Mouse (Mus musculus): ENCODE measurements around the gene 4931406P16Rik.
A peak's percentile ranks its signal among the peaks of the same experiment; 100 is the strongest.

4931406P16Rik gene

DNA sequence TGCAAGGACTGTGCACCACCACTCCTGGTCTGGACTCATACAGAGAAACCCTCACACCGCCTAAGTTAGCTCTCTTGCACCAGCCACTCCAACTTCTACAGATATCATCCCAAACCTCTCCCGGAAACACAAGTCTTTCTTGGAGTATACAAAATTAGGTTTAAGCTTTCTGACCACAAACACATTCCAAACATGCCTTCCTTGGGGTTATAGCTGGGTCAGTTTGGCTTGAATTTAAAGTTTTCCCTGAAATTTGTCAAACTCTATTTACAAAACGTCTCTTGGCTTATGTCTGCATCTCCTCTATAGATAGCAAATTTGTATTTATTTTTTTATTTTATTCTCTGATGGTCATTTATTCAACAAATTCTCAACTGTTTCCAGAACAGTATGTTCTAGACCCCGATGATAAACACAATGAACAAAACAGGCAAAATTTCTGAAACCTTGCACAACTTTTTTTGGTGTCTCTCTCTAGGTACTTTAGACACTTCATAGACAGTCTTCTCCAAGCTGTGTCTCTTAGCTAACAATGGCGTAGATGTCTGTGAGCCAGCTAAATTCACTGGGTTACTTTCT, 4.1 kb downstream of the 4931406P16Rik start:
- DNase-seq (ENCODE audit: low spot score) = no peak

GRCm38 (mm10) chr7:34308586-34308985, 4.8 kb downstream of the 4931406P16Rik start:
- no peak for DNase-seq (ENCODE audit: low spot score)

- DNase-seq (ENCODE audit: low spot score) = no peak
Observed at GRCm38 (mm10) chr7:34305454-34305853, 7.9 kb downstream of the 4931406P16Rik start.

DNA sequence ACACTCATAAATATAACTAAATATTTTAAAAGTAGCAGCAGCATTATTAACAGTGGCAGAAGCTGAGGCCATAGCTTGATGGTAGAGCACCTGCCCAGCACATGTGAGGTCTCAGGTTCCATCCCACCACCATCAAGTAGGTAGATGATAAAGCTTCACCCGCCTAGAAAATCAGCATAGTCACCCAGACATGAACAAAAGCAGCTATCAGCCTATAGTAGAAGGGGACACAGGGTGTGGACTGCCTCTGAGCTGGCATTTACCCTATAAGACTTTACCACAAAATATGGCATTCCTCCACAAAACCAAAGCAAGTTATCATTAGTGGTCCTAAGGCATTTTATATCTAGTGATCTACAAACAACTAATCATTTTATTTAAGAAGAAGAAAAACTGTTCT, 10.7 kb downstream of the 4931406P16Rik start:
- DNase-seq (ENCODE audit: low spot score) = no peak

DNA sequence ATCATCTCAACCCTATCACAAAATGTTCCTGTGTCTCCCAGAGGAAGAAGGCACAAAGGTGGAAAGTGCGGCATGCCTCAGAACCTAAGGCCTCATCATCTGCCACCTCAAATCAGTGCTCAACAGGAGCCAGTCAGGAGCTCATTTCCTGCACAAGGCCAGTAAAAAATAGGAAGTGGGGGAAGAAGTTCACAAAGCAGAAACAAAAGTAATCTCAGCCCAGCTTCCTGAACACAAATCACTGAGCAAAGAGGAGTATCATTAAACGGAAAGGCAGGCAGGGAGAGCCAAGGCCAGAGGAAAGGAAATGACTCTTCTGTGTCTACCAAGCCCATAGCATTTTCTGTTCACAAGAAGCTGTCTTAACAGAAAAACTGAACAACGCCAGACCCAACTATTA, 11.4 kb downstream of the 4931406P16Rik start:
- DNase-seq (ENCODE audit: low spot score) = no peak

DNA sequence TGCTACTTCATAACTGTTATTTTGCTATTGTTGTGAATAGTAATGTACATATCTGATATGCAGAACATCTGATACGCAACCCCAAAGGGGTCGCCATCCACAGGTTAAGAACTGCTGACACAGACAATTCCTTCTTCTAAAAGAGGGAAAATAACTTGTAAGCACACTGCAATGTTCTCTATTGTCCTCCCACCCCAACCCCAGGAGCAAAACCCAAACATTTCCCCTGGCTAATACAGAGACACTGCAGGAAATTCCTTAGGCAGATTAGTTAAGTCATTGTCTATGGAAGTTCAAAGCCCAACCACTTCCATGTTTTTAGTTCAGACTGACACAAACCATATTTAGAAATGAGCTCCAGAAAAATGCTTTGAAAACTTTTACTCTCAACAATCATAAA, 14.5 kb downstream of the 4931406P16Rik start:
- DNase-seq (ENCODE audit: low spot score) = no peak

DNA sequence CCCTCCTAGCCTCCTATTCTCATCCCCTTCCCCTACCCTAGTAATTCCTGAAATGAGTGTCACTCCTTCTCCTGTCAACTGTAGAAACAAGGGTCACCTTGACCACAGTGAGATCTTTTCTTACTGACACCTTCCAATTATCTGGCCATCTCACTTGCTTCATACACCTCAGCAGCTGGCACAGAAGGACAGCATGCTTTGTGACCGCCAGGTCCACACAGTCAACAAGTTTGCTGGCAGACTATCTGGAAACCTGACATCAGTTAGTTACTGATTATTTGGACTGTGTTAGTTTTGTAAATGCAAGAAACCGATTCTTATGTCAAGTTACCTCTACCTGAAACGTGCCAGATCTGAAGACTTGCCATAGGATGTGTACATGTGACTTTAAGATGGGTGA, 17.2 kb downstream of the 4931406P16Rik start:
- DNase-seq (ENCODE audit: low spot score) = no peak

DNA sequence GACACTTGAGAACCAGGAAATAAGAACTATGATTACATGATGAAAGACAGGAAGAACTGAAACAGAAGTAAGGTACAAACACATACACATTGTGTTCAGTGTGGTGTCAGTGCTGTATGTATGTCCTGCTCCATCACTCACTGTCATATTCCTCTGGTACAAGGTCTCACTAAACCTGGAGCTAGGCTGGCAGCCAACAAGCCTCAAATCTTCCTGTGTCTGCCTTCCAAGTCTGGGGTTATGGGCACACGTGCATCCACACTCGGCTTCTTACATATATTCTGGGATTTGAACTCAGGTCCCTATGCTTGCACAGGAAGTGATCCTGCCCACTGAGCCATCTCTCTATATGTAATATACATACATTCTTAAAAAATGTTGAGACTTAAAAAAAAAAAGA, 20.7 kb downstream of the 4931406P16Rik start:
- no peak for DNase-seq (ENCODE audit: low spot score)

DNA sequence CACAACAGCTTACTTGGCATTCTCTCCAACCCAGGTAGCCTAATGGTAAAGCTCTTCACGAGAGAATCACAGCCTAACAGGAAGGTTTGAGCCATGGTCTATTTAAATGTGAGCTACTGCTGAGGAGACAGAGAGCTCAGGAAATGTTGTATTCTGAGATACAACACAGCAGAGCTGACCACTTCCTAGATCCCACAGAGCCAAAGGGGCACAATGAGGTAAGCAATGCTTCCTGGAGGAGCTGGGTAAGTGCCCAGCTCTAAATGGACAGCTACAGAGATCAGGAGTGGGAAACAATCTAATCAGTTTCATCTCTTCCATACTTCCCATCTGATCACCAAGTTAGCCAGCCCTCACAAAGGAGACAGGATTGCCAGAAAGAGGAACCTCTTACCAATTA, 22.1 kb downstream of the 4931406P16Rik start:
- DNase-seq (ENCODE audit: low spot score) = no peak

DNA sequence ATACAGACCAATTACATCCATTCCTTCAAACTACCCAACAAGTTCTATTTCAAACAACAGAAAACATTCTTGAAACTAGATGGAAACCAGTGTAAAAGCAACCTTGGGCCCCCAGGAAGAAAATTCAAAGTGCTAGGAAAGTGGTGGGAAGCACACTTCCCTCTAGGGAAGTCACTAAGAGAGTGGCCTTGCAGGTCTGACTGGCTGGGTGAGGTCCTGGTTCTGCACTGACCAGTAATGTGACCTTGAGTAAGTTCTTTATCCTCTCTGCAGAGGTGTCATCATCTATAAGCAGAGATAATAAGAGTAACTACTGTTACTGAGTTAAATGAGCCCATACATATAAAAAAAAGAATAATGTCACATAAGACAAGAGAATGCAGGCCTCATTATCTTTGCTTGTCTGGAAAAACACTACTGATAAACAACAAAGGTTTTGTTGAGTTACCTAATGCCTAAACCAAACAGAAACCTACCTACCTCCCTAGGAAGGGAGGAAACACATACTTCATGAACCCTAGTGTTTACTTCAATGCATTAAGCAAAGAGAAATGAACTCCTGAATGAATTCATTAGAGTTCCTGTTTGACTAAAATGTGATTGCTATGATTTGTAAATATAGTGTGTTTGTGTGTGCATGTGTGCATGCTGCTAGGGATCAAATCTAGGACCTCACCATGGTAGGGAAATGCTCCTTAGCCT, 22.8 kb downstream of the 4931406P16Rik start:
- DNase-seq (ENCODE audit: low spot score) = no peak

GRCm38 (mm10) chr7:34277656-34278055, 35.7 kb downstream of the 4931406P16Rik start:
- no peak for DNase-seq (ENCODE audit: low spot score)

DNA sequence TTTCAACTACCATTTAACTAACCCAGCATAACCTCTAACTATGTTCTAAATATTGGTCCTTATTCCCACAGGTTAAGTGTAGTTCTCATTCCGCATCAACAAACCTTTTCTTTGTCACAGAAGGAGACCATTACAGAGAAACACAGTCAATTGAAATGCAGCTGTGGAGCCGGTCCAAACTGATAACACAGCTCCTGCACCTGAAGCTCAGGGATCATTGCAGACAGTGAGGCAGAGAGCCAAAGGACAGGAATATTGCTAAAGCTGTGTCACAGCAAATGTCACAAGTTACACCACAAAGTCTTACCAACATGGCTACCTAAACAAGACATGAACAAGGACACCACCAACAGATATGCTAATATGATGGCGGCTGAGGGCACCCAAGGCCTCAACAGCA, 37.3 kb downstream of the 4931406P16Rik start:
- no peak for DNase-seq (ENCODE audit: low spot score)

GRCm38 (mm10) chr7:34272465-34272864, 40.9 kb downstream of the 4931406P16Rik start:
- DNase-seq (ENCODE audit: low spot score) = no peak

DNA sequence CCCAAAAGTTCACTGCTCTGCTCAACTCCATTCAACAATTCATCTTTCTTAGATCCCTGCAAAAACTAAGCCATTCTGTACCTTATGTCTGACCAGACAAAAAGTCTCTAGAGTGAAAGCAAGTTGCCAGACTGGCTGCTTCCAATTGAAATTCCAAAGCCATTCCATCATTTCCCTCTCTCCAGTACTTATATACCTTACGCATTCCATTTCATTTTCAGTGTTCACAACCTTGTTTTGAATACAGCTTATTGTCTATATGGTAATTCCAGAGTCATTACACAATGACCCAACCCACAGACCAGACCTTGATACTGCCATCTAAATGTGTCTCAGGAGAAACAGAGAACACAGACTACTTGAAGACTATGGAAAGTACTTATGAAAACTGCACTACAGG, 44.9 kb downstream of the 4931406P16Rik start:
- no peak for DNase-seq (ENCODE audit: low spot score)

DNA sequence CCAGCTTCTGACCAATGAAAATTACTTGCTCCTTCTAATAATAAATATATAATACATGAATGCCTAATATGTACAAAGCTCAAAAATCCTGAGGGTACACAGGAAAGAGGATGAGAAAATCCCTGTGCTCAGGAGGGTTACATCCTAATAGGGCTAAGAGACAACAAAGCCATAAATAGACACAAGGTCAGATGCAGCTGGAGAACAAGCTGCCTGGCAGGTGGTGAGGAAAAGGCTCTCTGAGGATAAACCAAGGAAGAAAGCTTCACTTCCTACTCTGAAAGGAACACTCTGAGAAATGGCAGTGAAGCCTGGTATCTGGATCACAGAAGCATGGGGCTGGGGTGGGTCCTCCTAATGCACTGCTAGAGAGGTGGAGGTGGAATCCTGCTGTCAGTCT, 46.9 kb downstream of the 4931406P16Rik start:
- no peak for DNase-seq (ENCODE audit: low spot score)

- peak; percentile 44 for DNase-seq (ENCODE audit: low spot score)
Observed at GRCm38 (mm10) chr7:34265876-34266346, 47.4 kb downstream of the 4931406P16Rik start.

GRCm38 (mm10) chr7:34263437-34263836, 49.9 kb downstream of the 4931406P16Rik start:
- no peak for DNase-seq (ENCODE audit: low spot score)

- DNase-seq (ENCODE audit: low spot score) = no peak
Observed at GRCm38 (mm10) chr7:34258407-34258806, 54.9 kb downstream of the 4931406P16Rik start.

DNA sequence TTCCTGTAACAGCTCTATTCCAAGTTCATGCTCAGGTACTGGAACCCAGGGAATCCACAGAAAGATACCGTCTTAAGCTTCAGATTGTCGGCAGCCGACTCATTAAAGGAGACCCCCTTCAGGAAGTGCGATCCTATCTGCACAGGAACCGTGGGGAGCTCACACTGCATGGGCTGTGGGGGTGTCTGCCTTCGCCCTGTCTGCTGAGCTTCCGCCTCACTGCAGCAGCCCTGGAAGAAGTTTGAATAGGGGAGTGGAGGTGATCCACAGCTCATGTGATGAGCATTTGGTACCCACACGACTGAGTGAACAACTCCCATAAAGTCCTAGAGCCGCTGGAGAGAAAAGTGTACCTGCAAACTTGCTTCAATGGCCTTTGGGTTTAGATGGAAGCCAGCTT, 56.1 kb downstream of the 4931406P16Rik start:
- no peak for DNase-seq (ENCODE audit: low spot score)

DNA sequence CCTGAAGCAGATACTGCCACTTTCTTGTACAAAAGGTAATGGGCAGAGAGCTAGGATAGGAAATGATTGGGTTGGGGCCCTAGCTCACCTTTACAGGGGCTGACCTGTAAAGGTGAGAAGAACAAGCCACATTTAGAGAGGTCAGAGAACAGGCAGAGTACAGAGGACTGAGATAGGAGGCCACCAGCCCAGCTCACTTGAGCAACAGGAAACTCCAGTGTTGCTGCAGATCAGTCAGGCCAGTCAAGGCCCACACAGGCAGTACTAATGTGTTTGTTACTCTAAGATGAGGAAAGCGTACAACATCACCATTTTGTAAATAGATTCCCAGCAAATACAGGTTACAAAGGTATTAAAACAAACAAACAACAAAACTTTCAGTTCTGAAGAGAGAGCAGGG, 57.4 kb downstream of the 4931406P16Rik start:
- no peak for DNase-seq (ENCODE audit: low spot score)

GRCm38 (mm10) chr7:34255137-34255536, 58.2 kb downstream of the 4931406P16Rik start:
- DNase-seq (ENCODE audit: low spot score) = no peak

DNA sequence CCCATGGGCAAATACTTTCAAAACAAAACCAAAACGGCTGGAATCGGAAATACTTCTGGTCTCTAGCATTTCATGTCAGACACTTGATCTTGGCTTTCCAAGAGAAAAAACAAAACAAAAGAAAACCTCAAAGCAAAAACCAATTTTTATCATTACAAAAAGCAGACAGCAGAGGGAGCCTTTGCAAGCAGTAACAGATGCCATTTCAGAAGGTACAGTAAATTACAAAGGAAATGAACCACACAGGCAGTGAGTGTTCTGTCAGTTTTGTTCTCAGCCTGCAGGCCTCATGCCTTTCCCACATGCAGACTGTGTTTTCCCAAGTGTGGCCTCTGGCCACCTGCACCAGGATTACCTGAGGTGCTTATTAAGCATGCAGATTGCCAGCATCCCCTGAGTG, 61.3 kb downstream of the 4931406P16Rik start:
- DNase-seq (ENCODE audit: low spot score) = peak; percentile 16

- DNase-seq (ENCODE audit: low spot score) = no peak
Observed at GRCm38 (mm10) chr7:34250738-34251137, 62.6 kb downstream of the 4931406P16Rik start, which contains the start of gene Gm6096. Gene Gm6096, plus strand, starts transcription at chr7:34251038.
